Mouse (Mus musculus) lung, postnatal 36 days (tissue): ENCODE measurements around the gene Cyp19a1.
A peak's percentile ranks its signal among the peaks of the same experiment; 100 is the strongest.

Experiments
- DNase-seq: peaks from one replicate; pipeline ENCODE4 v3.0.0; 2022; ENCODE audit warnings: mixed read lengths

Gene Cyp19a1

DNA sequence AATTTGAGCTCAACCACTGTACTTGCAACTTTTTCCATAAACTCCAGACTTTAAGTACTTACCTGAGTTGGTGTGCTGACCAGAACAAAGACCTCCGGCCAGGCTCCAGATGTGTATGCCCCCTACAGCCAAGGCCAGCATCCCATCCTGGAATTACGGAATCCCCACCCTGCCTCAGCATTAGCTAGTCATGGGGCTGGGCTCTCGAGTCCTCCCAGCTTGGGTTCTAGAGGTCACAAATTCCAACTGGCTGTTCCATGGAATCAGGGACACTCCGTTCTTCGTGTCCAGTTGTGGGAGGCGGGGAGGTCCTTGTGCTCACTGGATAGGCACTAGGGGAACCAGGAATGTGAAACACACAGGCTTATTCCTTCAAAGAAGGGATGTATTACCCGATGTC is at the start of gene Cyp19a1:
Cyp19a1 (minus strand) TSS at position 101 of the 400 bp plus-strand sequence.
- DNase-seq, result no peak

DNA sequence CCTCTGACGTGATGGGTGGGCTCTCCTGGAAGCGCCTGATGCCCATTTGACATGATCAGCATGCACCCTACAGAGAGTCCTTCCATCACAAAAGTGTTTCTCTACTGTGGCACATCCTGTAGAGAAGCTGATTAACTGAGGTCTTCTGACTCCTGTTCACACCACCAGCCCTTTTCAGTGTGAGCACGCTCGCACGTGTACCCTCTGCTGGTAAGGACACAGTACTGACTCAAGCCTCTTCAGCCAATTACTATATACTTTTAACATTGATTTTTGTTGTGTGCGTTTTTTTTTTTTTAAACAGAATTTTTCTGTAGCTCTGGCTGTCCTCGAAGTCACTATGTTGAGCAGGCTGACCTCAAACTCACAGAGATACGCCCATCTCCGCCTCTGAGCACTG is 48.5 kb upstream of the Cyp19a1 start:
- DNase-seq, result no peak

DNA sequence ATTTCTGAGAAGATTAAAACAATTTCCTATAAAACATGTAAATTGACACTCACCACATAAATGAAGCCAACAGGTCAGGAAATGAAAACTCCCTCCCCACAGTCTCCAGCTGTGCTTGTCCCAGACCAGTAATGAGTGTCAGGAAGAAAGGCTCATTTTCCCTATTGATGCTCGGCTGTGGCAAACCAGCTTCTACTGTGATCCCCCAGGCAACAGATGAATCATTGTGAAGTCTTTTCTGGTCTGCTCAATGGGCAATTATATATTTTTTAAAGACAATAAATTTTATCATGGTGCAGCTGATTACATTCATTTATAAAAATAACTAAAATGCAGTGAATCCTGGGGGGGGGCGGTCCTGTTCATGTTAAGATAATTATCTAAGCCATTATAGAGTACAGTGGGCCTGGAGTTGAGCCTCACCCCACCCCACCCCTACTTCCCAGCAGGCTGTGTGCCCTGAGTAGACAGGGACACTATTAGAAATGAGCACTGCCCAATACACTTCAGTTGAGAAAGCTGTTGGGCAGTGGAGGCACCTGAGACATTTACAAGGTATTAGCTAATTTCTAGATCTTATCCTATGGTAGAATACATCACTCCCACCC is 40.9 kb upstream of the Cyp19a1 start:
- no peak for DNase-seq

DNA sequence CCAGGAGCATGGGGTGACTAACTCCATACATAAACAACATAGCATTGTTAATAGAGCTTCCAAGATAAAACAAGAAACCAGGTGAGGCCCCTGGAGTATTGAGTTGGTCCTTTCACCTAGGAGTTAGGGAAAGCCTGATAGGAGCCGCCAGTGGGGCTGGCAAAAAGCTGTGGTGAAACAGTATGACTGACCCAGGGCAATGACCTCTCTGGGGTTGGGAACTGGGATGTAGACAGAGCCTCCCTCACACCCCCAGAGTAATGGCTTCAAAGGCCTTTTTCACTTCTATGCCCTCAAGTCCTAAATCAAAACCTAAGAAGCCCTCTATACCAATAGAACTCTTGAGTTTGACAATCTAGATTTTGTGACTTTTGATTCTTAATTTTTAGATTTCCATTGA is 40.3 kb upstream of the Cyp19a1 start:
- DNase-seq, result no peak

DNA sequence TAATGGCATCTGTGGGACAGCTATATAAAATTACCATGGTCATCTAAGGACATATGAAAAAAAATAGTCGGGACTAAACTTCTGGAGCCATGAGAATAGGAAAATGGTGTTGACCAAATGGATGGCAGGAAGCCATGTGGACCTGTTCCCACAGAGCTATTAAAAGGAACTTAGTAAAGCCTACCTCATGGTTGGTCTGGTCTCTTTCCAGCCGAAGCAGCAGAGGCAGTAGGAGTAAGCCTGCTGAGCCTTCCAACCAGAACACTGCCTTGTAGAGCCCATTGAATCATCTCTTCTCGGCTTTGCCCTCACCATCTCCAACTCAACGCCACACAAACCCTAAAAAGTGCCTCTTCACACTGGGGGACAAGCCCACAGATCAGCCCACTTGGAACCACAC is 33.3 kb upstream of the Cyp19a1 start:
- DNase-seq, result peak; percentile 1

DNA sequence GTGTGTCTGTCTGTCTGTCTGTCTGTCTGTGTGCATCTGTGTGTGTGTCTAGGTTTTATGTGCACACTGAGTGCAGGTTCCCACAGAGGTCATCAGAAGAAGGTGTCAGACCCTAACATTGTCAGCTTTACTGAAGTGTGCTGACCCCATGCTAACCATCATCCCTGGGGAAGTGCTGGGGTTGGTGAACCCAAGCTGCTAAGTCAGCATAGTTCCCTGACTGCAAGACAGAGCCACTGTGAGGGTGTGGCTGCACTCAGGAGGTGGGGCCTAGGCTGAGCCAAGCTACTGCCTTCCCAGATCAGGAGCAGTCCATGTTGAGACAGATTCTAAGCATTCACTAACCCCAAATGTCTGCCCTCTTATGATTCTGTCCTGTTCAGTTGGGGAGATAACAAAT is 31.9 kb upstream of the Cyp19a1 start:
- no peak for DNase-seq

DNA sequence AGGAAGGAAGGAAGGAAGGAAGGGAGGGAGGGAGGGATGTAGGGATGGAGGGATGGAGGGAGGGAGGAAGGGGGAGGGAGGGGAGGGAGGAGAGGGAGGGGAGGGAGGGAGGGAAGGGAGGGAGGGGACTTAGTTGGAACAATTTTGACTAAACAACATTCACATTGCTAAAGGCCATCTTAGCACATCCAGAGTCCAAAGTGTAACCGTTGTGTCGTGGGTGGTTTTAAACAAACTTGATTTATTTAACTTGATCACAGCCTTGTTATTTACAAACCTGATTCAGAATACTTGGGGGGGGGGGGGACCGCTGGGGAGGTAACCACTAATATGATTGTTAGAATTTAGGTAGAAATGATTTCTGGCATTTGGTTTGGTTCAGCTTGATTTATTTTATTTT is 31.5 kb upstream of the Cyp19a1 start:
- no peak for DNase-seq

DNA sequence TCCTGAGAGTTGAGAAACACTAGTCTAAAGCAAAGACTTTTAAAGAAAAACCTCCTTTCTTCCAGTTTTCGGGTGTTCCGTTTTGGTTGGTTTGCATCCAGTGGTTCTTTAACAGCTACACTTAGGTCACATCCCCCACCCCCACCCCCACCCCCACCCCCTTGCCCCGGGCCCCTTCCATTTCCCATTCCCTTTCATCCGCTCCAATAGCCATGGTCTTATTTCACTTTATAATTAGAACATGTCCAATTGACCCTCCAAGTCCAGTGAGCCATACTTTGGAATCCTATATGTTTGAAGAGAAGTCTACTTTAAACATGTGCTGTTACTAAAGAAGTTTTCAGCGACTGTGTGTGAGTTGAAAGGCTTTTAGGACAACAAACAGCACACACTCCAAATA is 19.9 kb upstream of the Cyp19a1 start:
- DNase-seq, result no peak

DNA sequence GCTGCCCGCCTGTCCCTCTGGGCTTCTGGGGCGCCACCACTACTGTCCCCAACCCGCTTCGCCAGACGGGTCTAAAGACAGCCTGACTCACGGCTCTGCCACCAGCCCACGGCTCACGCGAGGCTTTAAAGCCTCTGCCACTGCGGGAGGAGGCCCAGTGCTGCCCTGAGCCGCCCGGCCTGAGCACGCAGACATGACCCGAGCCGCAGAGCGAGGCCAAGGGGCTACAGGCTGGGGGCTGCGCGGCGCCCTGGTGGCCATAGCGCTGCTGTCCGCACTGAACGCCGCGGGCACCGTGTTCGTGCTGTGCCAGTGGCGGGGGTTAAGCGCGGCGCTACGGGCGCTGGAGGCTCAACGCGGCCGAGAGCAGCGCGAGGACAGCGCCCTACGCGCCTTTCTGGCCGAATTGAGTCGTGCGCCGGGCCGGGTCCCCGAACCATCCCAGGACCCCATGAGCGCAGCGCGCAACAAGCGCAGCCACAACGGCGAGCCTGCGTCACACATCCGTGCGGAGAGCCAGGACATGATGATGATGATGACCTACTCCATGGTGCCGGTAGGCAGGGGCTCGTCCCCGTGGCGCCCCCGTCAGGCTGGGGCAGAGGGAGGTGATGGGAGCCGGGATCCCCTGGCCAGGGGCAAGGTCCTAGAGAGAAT is 18.5 kb upstream of the Cyp19a1 start, which contains the start of gene Gldn:
Gldn (plus strand) TSS at position 156 of the 657 bp plus-strand sequence.
- no peak for DNase-seq

DNA sequence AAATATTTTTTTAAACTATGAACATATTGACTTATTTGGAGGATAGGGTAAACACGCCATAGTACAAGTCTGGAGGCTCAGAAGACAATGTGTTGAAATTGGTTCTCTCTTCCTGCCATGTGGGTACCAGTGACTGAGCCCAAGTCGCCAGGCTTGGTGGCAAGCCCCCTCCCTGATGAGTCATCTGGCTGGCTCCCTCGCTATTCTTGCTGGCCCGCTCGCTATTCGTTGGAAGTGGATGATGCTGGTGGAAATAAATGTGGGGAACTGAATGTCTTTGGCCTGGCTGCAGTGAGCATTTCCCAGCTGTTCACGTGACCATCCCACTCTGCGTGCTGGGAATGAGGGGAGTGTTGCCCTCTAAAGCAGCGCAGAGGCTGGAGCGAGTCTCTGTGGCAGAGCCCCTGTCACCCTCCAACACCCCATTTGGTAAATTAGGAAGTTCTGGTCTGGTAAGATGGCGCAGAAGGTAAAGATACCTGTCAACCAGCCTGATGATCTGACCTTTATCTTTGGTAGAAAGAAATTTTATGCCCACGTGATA is 11.2 kb upstream of the Cyp19a1 start:
- no peak for DNase-seq

DNA sequence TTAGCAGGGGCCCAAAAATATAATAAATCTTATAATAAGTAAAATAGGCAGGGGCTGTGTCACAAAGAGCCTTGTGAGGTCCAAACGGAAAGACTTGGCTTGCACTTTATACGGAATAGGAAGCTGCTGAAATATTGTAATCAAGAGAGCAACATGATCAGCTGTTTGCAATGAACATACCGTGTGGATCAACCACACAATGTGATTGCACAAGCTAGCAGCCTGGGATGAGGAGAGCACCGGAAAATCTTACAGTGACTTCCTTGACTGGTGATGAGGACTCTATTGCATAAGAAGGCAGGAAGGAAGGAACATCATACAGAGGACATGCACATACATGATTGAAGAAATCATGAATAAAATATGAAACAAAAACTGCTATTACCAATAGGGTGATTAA is 7.4 kb upstream of the Cyp19a1 start:
- DNase-seq, result no peak

DNA sequence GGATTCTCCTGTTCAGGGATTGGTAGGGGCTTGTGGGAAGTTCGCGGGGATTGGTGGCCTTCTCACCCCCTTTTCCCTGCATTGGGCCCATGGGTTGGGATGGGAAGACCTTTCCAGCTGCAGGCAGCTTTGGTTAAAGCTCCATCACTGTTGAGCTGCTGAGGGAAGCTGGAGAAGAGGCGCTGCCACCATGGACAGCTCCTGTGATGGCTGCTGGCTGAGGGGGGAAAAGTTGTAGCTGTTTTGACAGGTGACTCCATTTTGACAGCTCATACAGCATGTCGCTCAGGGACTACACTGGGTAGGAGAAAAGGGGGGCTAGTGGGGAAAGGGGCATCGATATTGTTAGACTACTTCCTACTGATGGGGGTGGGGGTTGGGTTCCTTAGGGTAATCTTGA is 3.0 kb upstream of the Cyp19a1 start:
- no peak for DNase-seq

DNA sequence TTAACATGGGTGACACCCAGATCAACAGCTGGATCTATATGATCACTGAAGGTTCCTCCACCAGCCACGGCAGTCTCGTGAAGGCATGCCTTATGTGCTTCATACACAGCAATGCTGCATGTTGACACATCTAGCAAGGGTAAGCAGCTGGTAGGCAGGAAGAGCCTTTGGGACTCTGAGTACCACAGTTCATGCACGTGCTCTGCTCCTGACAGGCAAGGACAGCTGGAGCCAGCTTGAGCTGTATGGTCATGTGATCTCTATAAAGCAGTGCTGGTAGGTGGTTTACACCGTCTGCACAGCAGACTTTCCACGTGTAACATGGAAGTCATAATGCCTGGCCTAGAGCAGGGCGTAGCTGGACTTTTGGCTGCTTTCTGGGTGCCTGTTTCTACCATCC is 2.1 kb upstream of the Cyp19a1 start:
- no peak for DNase-seq

DNA sequence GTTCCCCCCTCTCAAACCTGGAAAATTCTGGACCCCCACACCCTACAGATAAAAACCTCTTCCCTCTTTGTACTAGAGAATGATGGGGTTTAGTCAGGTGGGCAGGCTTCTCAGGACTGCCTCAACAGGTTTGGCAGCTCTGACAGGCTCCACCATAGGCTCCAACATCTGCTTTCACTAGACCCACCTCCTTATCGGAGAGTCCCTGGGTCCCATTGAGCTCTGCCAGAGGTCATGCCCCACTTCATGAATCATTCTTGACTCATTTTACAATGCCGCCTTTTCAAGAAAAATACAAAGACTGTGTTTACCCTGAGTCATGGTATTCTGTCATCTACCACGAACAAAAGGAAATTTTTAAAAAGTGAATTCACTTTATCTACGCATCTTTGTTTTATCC is 3.2 kb downstream of the Cyp19a1 start:
- no peak for DNase-seq

DNA sequence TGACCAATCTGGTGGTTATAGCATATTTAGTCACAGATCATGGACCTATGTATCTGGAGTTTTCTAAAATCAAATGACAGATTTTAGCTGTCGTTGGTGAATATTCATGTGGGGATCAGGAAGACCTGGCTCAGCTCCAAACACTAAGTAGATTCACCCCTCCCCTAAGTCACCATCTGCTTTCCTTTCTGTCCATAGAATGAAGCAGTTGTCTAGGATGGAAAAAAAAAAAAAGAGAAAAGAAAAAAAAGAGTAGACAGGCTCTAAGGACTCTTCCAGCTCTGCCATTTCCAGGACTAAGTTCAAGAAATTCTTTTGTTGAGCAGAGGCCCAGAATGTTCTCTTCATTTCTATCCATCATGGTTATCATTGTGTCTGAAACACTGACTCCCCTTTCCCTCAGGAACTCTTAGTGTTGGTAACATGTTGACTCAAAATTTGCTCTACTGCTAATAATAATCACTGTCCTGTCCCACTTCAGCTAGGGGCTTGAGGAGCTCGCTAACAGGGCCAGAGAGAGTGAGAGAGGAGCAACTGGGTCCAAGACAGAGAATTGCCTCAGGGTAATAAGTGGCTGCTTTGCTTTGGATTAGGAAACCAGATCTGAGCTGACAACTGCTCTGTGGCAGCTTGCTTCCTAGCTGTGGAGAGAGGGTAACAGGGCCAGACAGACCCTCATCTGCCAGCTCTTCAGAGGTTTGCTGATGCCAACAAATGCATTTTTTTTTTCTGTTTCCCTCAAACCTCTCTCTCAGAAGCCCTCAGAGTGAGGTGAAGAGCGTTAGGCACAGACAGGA is 22.8 kb downstream of the Cyp19a1 start:
- DNase-seq, result no peak

DNA sequence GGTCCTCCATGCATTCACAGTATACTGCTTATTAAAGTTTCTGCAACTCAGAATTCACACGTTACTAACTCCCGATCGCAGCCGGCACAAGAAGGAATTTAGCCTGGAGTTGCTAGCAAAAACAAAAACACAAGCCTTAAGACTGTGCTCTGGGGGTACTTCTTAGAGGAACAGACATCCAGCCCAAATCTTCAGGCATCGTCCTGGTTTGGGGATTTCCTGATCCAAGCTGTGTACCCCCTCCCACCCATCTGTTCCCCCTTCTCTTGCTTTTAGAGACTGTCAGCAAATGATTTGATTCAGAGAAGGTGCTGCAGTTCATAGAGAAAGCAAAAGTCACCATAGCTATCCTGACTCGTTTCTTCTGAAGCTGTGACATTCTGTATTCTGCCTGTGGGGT is 40.3 kb downstream of the Cyp19a1 start:
- no peak for DNase-seq

DNA sequence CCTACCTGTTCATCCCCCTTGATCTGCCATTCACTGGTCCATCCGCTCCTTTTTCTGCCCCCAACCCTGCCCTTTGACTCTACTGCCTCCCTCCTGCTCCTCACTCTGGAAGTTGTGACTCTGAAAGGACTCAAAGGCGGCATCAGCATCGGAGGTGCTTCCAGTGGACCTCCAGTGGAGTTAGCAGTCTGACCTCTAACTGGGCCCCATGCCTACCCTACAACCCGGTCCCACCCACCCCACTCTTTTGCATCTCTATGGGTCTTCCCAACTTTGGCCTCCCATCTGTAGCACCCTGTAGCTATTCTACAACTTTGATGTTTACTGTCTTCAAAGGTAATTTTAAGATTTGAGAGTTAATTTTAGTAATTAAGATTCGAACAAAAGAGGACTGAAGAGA is 51.4 kb downstream of the Cyp19a1 start:
- no peak for DNase-seq

DNA sequence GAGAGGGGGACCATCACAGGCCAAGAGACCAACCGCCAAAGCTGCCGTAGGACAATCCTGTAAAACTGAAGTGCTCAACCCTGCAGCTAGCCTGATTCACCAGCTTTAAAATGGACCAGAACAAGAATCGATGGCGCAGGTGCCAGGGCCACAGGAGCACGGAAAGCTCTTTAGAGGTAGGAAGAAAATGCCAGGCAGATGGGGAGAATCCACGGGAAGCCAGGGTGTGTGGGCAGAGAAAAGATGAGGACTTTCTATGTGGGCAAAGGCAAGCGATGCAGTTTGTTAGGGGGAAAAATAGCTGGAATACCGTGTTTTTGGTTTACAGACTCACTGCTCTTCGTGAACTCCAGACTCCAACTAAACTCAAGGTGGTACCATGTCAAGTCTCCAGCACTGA is 53.0 kb downstream of the Cyp19a1 start:
- DNase-seq, result no peak

DNA sequence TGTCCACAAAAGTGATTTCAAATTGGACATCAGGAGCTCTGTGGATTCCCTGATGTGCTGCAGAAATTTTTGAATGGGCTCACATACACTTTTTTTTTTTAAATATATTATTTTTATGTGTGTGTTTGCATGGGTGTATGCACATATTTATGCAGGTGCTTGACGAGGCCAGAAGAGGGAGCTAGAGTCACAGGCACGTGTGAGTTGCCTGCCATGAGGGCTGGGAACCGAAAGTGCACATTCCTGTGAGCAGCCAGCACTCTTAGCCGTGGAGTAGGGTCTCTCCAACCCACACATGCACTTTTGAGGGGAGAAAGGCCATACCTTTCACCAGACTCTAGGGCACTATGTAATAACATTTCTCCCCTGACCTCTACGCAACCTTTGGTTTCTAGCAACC is 73.1 kb downstream of the Cyp19a1 start:
- no peak for DNase-seq

DNA sequence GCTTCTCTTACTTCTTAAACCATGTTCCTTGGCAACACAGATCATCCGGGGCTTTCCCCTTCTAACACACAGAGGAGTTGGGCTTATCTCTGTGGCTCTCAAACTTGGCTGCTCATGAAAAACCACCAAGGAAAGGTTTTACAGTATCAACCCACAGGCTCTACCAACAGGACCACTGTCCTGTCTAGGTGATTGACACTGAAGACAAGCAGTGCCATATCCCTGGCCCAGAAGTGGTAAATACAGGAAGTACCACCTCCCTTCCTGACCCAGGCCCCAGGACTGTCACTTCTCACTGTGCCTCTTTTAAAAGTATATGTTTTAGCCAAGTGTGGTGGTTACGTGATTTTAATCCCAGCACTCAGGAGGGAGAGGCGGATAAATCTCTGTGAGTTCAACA is 76.5 kb downstream of the Cyp19a1 start:
- no peak for DNase-seq

DNA sequence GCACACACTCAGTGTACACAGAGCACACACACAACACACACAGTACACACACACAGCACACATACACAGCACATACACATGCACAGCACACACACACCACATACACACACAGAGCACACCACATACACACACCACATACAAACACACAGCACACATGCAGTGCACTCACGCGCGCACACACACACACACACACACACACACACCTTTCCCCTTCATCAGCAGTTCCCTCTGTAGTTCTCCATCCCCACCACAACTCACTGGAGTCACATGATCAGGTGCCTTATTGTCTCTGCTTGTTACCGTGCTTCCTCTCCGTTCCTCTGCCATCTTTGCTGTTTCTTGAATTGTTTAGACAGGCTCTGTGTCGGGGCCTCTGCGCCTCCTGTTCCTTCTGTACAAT is 85.4 kb downstream of the Cyp19a1 start:
- no peak for DNase-seq

DNA sequence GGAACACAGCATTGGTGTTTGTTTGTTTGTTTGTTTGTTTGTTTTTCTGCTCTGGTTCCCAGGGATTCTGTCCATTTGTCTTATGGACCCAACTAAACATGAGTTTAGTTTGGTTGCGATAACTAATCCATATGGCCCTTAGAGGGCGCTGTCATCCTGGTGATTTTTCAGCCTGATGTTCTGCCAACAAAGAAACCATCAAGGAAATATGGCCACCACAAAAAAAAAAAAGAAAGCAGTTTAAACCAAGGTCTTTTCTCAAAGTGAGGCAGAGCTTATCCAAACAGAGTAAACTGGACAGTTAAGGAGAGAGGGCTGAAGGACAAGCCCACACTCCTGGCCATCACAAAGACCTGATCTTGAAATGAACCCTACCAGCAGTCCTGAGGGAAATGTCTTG is 86.6 kb downstream of the Cyp19a1 start:
- peak; percentile 46 for DNase-seq

DNA sequence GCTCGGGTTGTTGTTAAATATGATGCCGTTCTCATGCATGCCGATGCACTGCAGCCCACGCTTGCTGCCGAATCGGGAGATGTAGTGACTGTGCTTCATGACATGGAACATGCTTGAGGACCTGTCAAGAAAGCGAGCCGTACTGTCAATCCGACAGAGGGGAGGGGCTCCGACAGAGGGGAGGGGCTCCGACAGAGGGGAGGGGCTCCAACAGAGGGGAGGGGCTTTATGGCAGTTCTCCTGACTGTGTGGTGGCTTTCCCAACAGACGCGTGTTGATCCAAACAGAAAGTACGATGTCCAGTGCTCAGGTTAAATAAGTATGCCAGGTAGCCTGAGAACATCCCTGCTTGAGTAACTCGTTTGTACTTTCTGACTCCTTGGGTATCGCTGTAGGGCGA is 87.7 kb downstream of the Cyp19a1 start:
- DNase-seq, result no peak

DNA sequence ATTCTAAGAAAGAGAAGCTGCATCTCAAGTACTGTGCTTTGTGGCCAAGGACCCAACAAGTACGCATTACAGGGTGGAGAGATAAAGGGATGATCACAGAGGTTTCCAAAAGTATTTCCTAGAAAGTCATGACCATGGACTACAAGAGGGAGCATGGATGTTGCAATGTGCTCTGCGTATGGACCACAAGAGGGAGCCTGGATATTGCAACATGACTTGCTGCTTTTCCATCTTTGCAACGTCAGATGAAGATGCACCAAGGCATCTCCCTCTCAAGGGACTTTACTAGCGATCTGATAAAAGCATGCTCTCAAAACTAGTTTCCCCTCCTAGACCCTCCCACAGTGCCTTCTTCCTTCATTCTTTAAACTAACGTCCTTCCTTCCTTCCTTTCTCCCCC is 98.4 kb downstream of the Cyp19a1 start:
- DNase-seq, result peak; percentile 2
